Mouse (Mus musculus): ENCODE data around the gene Rragd. TPM values are rescaled to one million over a fixed set of nuclear protein-coding genes. Genes with fewer than 3 reads are reported as not detected.
A peak's percentile ranks its signal among the peaks of the same experiment; 100 is the strongest.

The Rragd gene
- polyA plus RNA-seq (2016; fragmentation: Nextera tagmentation; extraction: Ambion mirVana), result 25.6 and 26.9 TPM in 2 replicates

- H3K27me3 ChIP-seq (ENCODE audit: poor library complexity, severe bottlenecking), result peaks cover 17% of the 10 kb centered on the region
- peak within 1 kb of the TSS; percentile 99 for H3K27ac ChIP-seq
- 0 out of 2 replicates have a peak, but pooled peaks cover 2% of the 10 kb centered on the region for H3K36me3 ChIP-seq (replicated peaks)
- H3K9me3 ChIP-seq, result no peaks in the 10 kb centered on the region
- peaks cover 47% of the 10 kb centered on the region for H3K4me1 ChIP-seq
- H3K4me3 ChIP-seq, result peak within 1 kb of the TSS; percentile 96
- peak; percentile 77 for DNase-seq (ENCODE audit: extremely low spot score, low spot score)
- WGBS, result under 1% methylated on average over 18 of the region's 18 CpGs
Measured at GRCm38 (mm10) chr4:32982716-32983175, at the start of gene Rragd. Gene Rragd (plus strand): TSS chr4:32983037.

DNA sequence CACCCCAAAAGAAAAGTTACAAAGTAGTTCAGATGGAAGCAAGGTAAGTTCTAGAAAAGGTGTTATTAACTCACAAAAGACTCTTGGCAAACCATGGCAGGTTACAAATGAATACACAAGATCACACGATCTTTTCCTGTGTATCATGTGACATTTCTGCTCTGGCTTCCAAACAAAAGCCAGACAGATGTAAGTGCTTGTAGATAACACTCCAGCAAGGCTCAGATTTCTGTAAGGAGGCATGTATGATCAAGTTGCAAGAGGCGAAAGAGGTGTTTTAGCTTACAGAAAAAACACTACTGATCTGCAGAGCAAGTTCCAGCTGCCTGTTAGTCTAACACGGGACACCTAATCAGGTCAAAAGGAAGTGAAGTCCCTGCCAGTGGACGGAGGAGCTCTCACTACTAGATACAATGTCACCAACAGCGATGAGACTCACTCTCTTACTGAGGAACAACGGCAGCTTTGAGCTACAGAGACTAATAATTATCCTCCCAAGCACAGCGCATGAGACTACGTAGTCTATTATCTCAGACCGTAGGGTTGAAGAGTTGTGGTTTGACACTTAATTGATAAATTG is 46.0 kb upstream of the Rragd start:
- no peak overlapping the region for H3K27ac ChIP-seq
- H3K9me3 ChIP-seq, result no peaks in the 10 kb centered on the region
- WGBS, result 65% methylated on average over 9 of the region's 9 CpGs
- peaks cover 30% of the 10 kb centered on the region for H3K4me1 ChIP-seq
- no peaks in the 10 kb centered on the region for H3K27me3 ChIP-seq (ENCODE audit: poor library complexity, severe bottlenecking)
- no peak for DNase-seq (ENCODE audit: extremely low spot score, low spot score)
- no peak overlapping the region for H3K4me3 ChIP-seq
- H3K36me3 ChIP-seq (replicated peaks), result no peaks in the 10 kb centered on the region

GRCm38 (mm10) chr4:32939521-32939920 is 43.3 kb upstream of the Rragd start:
- H3K4me1 ChIP-seq, result peaks cover 23% of the 10 kb centered on the region
- H3K27ac ChIP-seq, result peak overlapping the region; percentile 70; the same call in 1 of the 2 replicates

GRCm38 (mm10) chr4:32939964-32940363 is 42.9 kb upstream of the Rragd start:
- Histone ChIP-seq H3K27me3 (ENCODE audit: poor library complexity, severe bottlenecking) (no peaks in the 10 kb centered on the region), H3K36me3 (replicated peaks) (no peaks in the 10 kb centered on the region), H3K4me3 (no peak overlapping the region), H3K9me3 (no peaks in the 10 kb centered on the region), H3K27ac (peak overlapping the region; percentile 70; the same call in 1 of the 2 replicates), H3K4me1 (peaks cover 23% of the 10 kb centered on the region)
- 53% methylated on average over 5 of the region's 5 CpGs for WGBS
- no peak for DNase-seq (ENCODE audit: extremely low spot score, low spot score)

More at GRCm38 (mm10) chr4:32939521-32939920, 43.3 kb upstream of the Rragd start:
- Histone ChIP-seq H3K36me3 (replicated peaks) (no peaks in the 10 kb centered on the region), H3K27me3 (ENCODE audit: poor library complexity, severe bottlenecking) (no peaks in the 10 kb centered on the region), H3K9me3 (no peaks in the 10 kb centered on the region), H3K4me3 (no peak overlapping the region)
- DNase-seq (ENCODE audit: extremely low spot score, low spot score), result no peak
- 38% methylated on average over 4 of the region's 4 CpGs for WGBS

DNA sequence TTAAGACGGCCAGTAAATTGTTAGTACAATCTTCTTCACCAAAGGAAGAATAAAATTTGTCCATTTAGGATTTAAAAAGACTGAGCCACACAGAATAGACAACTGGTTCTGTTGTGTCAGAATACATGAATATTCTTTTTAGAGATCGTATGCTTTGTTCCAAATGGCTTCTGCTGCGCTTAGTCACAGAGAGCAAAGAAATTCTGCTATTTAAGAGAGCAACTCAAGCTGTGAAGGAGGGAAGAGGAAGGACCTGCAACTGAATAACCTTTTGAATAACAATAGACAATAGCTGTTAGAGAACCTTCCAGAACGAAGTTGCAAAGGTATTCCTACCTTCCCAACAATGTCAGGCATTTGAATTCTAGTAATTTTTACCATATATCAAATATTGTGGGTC is 41.9 kb upstream of the Rragd start:
- WGBS, result 73% methylated on average over 4 of the region's 4 CpGs
- no peaks in the 10 kb centered on the region for H3K36me3 ChIP-seq (replicated peaks)
- H3K27ac ChIP-seq, result no peak overlapping the region
- H3K9me3 ChIP-seq, result no peaks in the 10 kb centered on the region
- no peaks in the 10 kb centered on the region for H3K27me3 ChIP-seq (ENCODE audit: poor library complexity, severe bottlenecking)
- peaks cover 23% of the 10 kb centered on the region for H3K4me1 ChIP-seq
- no peak overlapping the region for H3K4me3 ChIP-seq
- DNase-seq (ENCODE audit: extremely low spot score, low spot score), result no peak

GRCm38 (mm10) chr4:32947631-32948030 is 35.2 kb upstream of the Rragd start:
- Histone ChIP-seq H3K4me1 (peaks cover 37% of the 10 kb centered on the region), H3K27me3 (ENCODE audit: poor library complexity, severe bottlenecking) (peaks cover 25% of the 10 kb centered on the region), H3K9me3 (no peaks in the 10 kb centered on the region), H3K36me3 (replicated peaks) (no peaks in the 10 kb centered on the region), H3K27ac (0 out of 2 replicates have a peak overlapping the region, but pooled peaks have one; percentile 35), H3K4me3 (no peak overlapping the region)
- no peak for DNase-seq (ENCODE audit: extremely low spot score, low spot score)
- 56% methylated on average over 4 of the region's 4 CpGs for WGBS

DNA sequence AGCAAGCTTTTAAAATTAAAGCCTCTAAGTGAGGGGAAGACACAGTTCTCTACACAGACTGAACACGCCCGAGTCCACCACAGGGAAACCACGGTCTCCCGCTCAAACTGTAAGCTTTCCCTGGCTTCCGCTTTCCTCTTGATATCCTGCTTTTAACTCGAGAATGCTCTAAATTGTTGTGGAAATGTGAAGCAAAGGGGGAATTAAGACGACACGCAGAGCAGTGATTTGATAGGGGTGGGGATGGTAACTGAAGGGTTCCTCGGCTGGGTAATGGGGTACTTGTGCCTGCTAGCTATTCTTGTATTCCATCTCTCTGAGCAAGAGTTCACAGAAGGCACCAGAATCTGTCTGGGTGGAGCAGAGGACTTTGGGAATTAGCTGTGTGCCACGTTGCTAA is 34.1 kb upstream of the Rragd start:
- no peaks in the 10 kb centered on the region for H3K9me3 ChIP-seq
- no peaks in the 10 kb centered on the region for H3K36me3 ChIP-seq (replicated peaks)
- H3K4me1 ChIP-seq, result peaks cover 37% of the 10 kb centered on the region
- H3K4me3 ChIP-seq, result no peak overlapping the region
- no peak overlapping the region for H3K27ac ChIP-seq
- DNase-seq (ENCODE audit: extremely low spot score, low spot score), result no peak
- 55% methylated on average over 10 of the region's 10 CpGs for WGBS
- peaks cover 30% of the 10 kb centered on the region for H3K27me3 ChIP-seq (ENCODE audit: poor library complexity, severe bottlenecking)

- H3K27me3 ChIP-seq (ENCODE audit: poor library complexity, severe bottlenecking), result peaks cover 30% of the 10 kb centered on the region
- WGBS, result under 1% methylated on average over 66 of the region's 66 CpGs
- no peaks in the 10 kb centered on the region for H3K36me3 ChIP-seq (replicated peaks)
- H3K4me1 ChIP-seq, result peaks cover 37% of the 10 kb centered on the region
- DNase-seq (ENCODE audit: extremely low spot score, low spot score), result peak; percentile 87
- peak within 1 kb of the TSS; percentile 84 for H3K27ac ChIP-seq
- H3K9me3 ChIP-seq, result no peaks in the 10 kb centered on the region
- H3K4me3 ChIP-seq, result peak within 1 kb of the TSS; percentile 71
Measured at GRCm38 (mm10) chr4:32950356-32951034, 32.3 kb upstream of the Rragd start, which contains the start of gene Ankrd6. Gene Ankrd6 (minus strand): TSS chr4:32950841.

- H3K27me3 ChIP-seq (ENCODE audit: poor library complexity, severe bottlenecking), result peaks cover 30% of the 10 kb centered on the region
- peak; percentile 33 for DNase-seq (ENCODE audit: extremely low spot score, low spot score)
- peaks cover 37% of the 10 kb centered on the region for H3K4me1 ChIP-seq
- H3K27ac ChIP-seq, result peak overlapping the region; percentile 84
- 5% methylated on average over 34 of the region's 34 CpGs for WGBS
- peak overlapping the region; percentile 71 for H3K4me3 ChIP-seq
- H3K36me3 ChIP-seq (replicated peaks), result no peaks in the 10 kb centered on the region
- no peaks in the 10 kb centered on the region for H3K9me3 ChIP-seq
Measured at GRCm38 (mm10) chr4:32951035-32951940, 31.5 kb upstream of the Rragd start.

DNA sequence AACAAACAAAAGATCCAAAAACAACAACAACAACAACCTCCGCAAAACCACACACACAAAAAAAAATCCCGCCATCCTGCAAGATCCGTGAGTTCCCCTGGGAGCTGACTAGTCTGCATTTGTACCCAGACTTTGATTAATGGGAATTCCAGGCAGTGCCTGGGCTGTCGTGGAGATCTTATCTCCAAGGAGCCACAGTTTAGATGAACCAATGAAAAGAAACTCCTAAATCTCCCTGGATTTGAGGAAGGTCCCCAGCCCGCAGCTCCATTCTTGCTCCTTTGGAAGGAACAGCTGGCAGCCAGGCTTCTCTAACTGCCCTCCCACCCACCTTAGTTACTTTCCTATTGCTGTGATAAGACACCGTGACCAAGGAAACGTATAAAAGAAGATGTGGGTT is 30.2 kb upstream of the Rragd start:
- H3K4me1 ChIP-seq, result peaks cover 33% of the 10 kb centered on the region
- no peak overlapping the region for H3K27ac ChIP-seq
- no peaks in the 10 kb centered on the region for H3K36me3 ChIP-seq (replicated peaks)
- WGBS, result 36% methylated on average over 7 of the region's 7 CpGs
- H3K9me3 ChIP-seq, result no peaks in the 10 kb centered on the region
- no peak for DNase-seq (ENCODE audit: extremely low spot score, low spot score)
- peak overlapping the region; percentile 71; the same call in 1 of the 2 replicates for H3K4me3 ChIP-seq
- H3K27me3 ChIP-seq (ENCODE audit: poor library complexity, severe bottlenecking), result peaks cover 30% of the 10 kb centered on the region

DNA sequence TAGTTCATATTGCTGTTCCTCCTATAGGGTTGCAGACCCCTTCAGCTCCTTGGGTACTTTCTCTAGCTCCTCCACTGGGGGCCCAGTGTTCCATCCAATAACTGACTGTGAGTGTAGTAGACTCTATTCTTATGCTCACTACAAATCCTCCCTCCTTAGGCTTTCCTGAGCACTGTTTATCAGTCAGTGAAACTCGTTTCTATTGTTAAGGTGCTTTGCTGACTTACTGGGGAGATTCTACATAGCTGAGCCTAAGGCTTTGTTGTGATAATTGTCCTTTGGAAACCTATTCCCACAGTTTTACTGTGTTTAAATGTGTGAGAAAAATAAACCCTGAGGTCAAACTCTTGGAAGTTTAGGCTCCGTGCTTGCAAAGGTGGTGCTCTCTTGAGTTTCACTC is 26.4 kb upstream of the Rragd start:
- no peaks in the 10 kb centered on the region for H3K9me3 ChIP-seq
- no peak for DNase-seq (ENCODE audit: extremely low spot score, low spot score)
- no peak overlapping the region for H3K4me3 ChIP-seq
- H3K4me1 ChIP-seq, result peaks cover 10% of the 10 kb centered on the region
- WGBS, result 37% methylated on average over 2 of the region's 2 CpGs
- H3K36me3 ChIP-seq (replicated peaks), result no peaks in the 10 kb centered on the region
- no peak overlapping the region for H3K27ac ChIP-seq
- peaks cover 17% of the 10 kb centered on the region for H3K27me3 ChIP-seq (ENCODE audit: poor library complexity, severe bottlenecking)

DNA sequence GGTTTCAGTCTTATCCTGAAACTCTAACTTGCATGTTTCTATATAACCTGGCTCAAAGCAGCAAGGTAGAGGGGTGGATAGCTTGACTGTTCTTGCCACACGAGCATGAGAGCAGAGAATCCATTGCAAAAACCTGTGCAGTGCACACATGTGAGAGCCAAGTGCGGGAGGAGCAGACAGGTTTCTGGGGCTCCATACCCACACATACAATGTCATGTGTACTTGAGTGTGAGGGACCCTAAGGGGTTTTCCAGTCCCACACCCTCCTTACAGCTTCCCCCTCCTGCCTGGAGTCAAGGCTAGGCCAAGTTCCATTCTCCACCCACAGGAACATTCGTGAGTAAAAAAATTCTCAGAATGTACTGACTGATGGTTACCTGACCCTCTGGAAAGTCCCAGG is 21.4 kb upstream of the Rragd start:
- no peak overlapping the region for H3K27ac ChIP-seq
- no peak overlapping the region for H3K4me3 ChIP-seq
- no peaks in the 10 kb centered on the region for H3K4me1 ChIP-seq
- WGBS, result 80% methylated on average over 3 of the region's 3 CpGs
- no peaks in the 10 kb centered on the region for H3K27me3 ChIP-seq (ENCODE audit: poor library complexity, severe bottlenecking)
- no peaks in the 10 kb centered on the region for H3K36me3 ChIP-seq (replicated peaks)
- no peak for DNase-seq (ENCODE audit: extremely low spot score, low spot score)
- no peaks in the 10 kb centered on the region for H3K9me3 ChIP-seq

All from forebrain, embryonic 10.5 days (tissue).